Mouse (Mus musculus): ENCODE results near the gene Ess2.

Ess2 gene

DNA sequence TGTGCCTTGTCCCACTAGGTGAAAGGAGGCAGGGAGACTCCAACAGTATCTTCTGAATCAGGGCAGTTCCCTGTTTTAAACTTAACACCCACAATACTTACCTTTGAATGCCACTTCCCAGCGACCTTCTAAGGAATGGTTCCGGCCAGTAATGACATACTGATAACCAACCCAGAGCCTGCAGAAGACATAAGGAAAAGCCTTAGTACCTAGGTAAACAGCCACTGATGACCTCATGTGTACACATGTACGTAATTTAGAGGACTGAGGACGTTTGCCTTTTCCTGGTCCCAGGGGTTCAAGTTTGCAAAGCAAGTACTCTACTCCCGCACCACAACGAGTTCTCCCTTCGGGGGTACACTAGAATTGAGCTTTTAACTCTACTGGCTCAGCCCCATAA is 54.0 kb downstream of the Ess2 start:
- no peak for DNase-seq (ENCODE audit: low spot score in 2 of 2)

DNA sequence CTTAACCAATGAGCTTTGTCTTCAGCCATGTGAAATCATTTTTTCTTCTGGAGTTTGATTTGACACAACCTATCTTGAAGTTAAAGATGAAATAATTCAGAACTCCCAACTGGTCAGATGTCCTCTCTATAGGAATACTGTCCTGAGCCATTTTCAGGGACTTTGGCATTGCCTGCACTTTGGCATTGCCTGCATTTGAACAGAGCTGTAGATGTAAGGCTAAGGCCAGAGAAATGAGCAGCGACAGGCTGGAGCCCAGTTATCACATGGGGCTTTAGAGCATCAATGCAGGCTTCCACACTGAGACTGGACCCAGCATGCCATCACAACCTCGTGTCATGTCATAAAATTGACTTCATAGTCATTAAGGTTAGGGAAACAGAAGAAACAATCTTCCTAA is 57.9 kb downstream of the Ess2 start:
- DNase-seq (ENCODE audit: low spot score in 2 of 2) = no peak

DNA sequence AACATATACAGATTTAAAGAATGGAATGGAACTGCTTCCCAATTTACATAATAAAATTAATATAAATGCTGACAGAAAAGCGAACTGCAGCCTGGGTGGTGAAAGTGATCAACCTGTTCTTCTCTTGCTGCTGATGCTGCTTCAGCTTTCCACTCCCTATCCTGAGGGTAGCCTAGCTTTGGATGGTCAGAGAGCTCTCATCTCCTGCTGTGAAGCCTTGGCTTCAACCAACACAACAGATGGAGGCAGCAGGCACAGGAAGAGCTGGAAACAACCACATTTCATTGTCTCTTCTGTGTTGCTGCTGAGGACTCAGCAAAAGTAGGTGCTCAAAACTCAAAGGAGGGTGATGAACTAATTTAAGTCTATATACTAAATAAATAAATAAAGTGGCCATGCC is 59.3 kb downstream of the Ess2 start:
- DNase-seq (ENCODE audit: low spot score in 2 of 2) = no peak

DNA sequence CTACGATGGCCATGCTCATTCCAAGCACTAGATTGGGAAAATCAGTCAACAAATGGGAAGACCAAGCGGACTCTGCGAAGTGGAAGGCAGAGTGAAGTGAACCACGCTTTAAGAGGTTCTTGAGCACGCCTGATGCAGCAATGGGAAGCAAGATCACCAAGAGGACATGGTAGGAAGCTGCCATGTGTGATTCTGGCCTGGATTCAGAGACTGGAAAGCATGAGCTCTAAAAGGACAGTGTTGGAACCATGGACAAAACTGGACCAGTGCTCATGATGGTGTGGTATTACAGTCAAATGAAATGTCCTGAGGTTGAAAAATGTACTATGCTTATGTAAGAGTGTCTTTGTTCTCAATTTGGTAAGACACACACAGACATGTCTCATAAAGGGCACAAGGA is 59.8 kb downstream of the Ess2 start:
- DNase-seq (ENCODE audit: low spot score in 2 of 2) = no peak
